Mouse (Mus musculus) frontal cortex, postnatal 10 days (tissue): ENCODE results near the gene Gm21973.

ENCODE experiments used
- DNase-seq, 2 experiments: peaks; one replicate each; pipeline ENCODE4 v3.0.0; 2022; ENCODE audit warnings: low spot score in 2 of 2, mixed read lengths in 1 of 2

Gm21973 gene

DNA sequence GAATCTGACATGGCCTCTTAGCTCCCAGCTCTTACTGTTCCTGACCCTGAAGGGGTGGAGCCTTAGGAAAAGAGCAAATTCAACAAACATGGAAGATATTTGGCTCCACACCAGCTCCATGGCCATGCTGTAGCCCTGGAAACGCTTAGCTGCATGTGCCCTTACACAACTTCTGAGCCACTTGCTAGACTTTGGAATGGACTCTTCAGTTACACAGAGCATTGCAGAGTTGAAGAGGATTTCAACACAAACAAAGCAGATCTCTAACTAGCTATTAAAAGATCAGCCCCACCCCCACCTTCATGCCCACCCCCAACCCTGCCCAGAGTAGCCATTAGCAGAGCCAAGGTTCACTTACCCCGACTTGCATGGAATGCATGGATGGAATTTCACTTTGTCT, 74.6 kb downstream of the Gm21973 start:
- no peak for DNase-seq

DNA sequence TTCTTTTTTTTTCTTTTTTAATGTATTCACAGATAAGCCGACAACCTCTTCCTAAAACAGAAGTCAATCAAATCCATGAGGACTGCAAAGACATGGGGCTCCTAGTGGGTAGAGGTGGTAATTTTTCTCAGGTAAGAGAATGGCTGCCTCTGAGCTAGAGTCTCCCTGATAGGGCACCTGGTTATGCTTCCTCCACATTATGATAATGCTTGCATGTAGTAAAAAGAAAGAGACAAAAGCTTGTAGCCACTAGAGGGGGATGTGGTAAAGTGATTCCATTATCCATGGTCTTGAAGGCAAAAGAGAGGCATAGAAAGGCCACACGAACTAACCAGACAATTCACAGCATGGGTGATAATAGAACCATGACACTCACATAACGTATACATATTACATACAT, 75.2 kb downstream of the Gm21973 start:
- DNase-seq, result no peak

DNA sequence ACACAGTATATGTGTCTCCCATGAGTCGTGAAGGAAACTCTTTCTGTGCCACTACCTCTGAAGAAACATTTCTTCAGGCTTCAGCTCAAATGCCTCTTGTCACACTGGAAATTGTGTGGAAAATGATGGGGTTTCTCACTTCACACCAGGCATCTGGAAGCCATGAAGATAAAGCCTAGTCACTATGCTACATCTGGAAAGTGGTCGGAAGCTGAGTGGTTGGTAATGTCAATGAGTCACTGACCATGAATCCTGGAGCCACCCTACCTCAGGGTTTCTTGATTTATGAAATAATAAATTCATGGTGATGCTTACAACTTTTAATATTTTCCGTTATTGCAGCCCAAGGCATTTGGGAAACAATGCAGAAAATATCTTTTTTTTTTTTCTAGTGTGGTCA, 84.7 kb downstream of the Gm21973 start:
- no peak for DNase-seq

DNA sequence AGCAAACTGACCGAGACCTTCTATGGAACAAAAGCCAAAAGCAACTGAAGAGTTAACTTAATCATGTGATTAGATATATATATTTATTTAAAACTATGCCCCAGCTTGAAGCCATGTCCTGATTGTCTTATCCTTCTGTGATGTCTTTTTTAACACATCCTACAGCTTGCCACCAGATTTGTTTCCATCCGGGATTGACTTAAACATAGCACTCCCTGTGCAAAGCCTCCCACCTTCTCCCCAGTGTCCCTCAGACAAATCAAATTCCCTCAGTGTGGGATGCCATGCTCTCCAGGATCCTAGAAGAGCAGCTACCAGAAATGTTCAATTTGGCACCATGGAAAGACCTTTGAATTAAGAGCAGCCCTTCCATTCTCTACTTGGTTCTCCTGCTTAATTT, 85.7 kb downstream of the Gm21973 start:
- DNase-seq, result no peak

DNA sequence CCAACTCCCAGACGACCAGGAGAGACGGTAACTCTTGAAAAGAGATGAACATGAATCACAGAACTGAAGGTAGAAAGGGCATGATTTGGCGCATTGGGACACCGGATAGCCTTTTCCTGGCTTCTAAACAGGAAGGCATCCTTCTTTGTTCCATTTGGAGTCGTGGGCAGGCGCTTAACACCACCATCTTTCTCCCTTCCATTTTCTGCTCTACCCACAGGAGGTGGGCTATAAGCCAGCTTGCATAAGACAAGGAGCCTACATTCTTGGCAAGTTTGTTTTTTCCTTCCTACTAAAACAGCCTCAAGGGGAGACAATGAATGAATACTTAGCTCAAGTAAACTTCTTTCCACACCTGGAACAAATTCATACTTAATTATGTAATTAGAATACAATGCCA, 88.5 kb downstream of the Gm21973 start:
- DNase-seq, result no peak

DNA sequence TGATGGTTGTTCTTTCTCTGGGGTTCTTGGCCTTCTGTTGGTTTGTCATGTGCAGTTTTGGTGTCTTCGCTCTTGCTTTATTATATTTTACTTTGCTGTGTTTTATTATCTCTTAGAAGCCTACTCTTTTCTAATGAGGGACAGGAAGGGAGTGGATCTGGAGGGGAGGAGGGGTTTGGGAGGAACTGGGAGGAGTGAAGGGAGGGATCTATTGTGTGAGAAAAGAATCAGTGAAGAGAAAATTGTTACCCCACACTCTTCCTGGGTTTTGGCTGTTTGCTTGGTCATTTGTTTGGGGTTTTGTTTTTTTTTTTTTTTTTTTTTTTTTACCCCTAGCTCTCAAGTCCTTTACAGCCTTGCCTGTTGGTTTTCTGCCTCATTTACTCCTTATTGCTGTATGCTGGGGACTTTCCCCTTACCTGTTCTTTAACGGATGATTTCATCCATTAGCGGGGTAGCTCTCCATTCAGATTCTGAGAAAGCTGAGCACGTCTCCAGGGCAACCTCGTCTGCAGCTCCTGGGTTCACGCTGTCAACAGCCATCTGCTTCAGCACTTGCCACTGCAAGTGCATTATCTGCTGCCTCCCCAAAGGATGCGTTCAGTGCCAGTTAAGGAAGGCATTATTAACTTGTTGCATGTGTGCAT, 96.1 kb downstream of the Gm21973 start:
- DNase-seq, result no peak

DNA sequence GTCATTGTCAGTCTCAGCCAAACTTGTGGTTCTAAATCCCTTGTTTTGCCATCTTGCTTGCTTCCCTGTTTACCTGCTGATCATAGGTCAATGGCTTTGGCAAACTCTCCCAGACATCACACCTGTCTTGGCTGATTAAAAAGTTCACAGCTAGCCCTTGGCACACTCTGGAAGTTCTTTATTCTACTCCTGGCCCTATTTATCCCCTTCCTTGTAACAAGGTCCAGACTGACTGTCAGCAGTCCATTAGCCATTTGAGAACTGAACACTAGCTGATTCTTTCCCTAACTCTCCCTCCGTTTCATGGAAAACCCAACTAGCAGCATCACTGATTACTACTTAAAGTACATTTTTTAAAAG, 96.6 kb downstream of the Gm21973 start:
- DNase-seq, result no peak
